Mouse (Mus musculus) central nervous system, embryonic 11.5 days (tissue): Measurements from ENCODE around the gene Tex19.1. TPM values are rescaled to one million over a fixed set of nuclear protein-coding genes. Genes with fewer than 3 reads are reported as not detected.

Source experiments
- polyA plus RNA-seq: library from polyadenylated mRNA; depleted of rRNA; stranded (reverse); fragments of >200 nt; gene quantifications from 2 replicates; pipeline ENCODE4 v1.2.3, GENCODE M21; 2012; rRNA removed

Tex19.1 gene
- 0.02 and 0.15 TPM in 2 replicates for polyA plus RNA-seq

DNA sequence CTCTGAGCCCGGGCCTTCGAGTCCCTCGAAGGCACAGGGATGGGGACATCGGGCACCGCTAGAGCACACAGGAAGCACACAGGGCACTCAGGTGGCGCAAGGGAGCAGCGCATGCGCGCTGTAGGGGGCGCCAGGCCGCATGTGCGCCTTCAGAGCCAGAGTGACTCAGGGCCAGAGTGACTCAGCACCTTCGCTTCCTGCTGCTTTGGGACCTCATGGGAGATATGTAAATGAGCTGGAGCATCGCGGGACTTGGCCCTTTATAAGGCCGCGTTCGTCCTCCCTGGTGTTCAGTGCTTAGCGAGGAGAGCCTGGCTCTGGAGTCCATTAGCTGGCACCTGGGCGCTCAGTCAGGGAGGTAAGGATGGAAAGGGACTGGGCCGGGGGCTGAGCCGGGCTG, at the start of gene Tex19.1:
TSS of gene Tex19.1 (plus strand) at position 279 of the 400 bp plus-strand sequence.

DNA sequence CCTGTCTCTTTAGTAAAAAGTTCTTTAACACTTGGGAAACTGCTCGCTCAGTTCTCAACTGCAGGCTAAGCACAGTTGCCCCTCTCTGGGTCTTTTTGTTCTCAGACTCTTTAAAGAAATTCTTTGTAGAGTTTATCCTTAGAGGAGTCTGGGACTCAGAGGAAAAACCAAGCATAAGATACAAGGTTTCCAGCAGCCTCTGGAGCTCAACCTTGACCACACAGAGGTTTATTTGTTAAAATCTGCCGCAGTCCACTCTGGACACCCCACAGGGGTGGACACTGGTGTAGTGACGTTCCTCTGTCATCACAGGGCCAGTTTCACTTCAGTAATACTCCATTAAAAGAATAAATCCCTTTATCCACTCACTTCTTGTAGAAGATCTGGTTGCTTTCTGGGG, 27.4 kb upstream of the Tex19.1 start, which contains the start of gene Tex19.2:
TSS of gene Tex19.2 (minus strand) at position 101 of the 400 bp plus-strand sequence.

DNA sequence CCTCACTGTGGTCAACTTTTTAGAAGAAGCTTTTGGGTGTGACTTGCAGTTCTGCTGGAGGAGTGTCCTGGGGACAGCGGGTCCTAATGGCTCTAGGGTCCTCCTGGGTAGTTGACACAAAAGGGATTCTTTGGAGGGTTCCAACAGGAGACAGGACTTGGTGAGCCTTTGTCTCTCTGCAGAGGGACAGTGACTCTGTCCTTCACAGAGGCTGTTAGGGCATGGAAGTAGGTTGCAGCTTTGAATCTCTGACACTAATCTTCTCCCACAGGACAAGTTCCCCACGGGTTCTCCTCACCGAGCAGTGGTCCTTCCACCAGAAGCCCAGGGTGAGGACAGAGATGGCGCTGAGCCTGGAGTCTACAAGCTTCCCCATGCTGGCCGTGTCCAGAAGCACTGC, 14.0 kb downstream of the Tex19.1 start, which contains the start of gene Uts2r:
TSS of gene Uts2r (plus strand) at position 301 of the 400 bp plus-strand sequence.

Other genes starting within 250 kb of the Tex19.1 start
- 6.2 and 6.9 TPM in 2 replicates for gene Ccdc57, start 213.3 kb upstream of the Tex19.1 start, polyA plus RNA-seq
- 41.4 and 41.9 TPM in 2 replicates for gene Slc16a3, start 197.7 kb upstream of the Tex19.1 start, polyA plus RNA-seq
- 140 and 150 TPM in 2 replicates for gene Csnk1d, start 154.8 kb upstream of the Tex19.1 start, polyA plus RNA-seq
- 0.10 TPM in 1 of 2 replicates, not detected in the other for gene Cd7, start 106.7 kb upstream of the Tex19.1 start, polyA plus RNA-seq
- 0.06 TPM in 1 of 2 replicates, not detected in the other for gene Sectm1b, start 82.6 kb upstream of the Tex19.1 start, polyA plus RNA-seq
- 0.05 TPM in 1 of 2 replicates, not detected in the other for gene Sectm1a, start 64.9 kb upstream of the Tex19.1 start, polyA plus RNA-seq
- 0.06 TPM in 1 of 2 replicates, not detected in the other for gene Tex19.2, start 27.5 kb upstream of the Tex19.1 start, polyA plus RNA-seq
- 0.48 TPM in 1 of 2 replicates, not detected in the other for gene Uts2r, start 14.1 kb downstream of the Tex19.1 start, polyA plus RNA-seq
- gene Hexdc, start 58.3 kb downstream of the Tex19.1 start, polyA plus RNA-seq, result 22.6 and 32.5 TPM in 2 replicates
- gene Ogfod3, start 58.6 kb downstream of the Tex19.1 start, polyA plus RNA-seq, result 9.9 and 10.5 TPM in 2 replicates
- 31.4 and 43.7 TPM in 2 replicates for gene Cybc1, start 83.2 kb downstream of the Tex19.1 start, polyA plus RNA-seq
- gene Narf, start 91.1 kb downstream of the Tex19.1 start, polyA plus RNA-seq, result 42.2 and 53.9 TPM in 2 replicates
- gene Foxk2, start 113.8 kb downstream of the Tex19.1 start, polyA plus RNA-seq, result 32.7 and 53.7 TPM in 2 replicates
- 57.0 and 83.7 TPM in 2 replicates for gene Wdr45b, start 208.3 kb downstream of the Tex19.1 start, polyA plus RNA-seq
- gene Rab40b, start 242.1 kb downstream of the Tex19.1 start, polyA plus RNA-seq, result 1.8 and 2.8 TPM in 2 replicates